Mouse (Mus musculus): ENCODE measurements around the gene Pold3. TPM values are rescaled to one million over a fixed set of nuclear protein-coding genes. Genes with fewer than 3 reads are reported as not detected.

The Pold3 gene
- total RNA-seq, 2 experiments from 2014 or later: 45.8 to 48.8 TPM

DNA sequence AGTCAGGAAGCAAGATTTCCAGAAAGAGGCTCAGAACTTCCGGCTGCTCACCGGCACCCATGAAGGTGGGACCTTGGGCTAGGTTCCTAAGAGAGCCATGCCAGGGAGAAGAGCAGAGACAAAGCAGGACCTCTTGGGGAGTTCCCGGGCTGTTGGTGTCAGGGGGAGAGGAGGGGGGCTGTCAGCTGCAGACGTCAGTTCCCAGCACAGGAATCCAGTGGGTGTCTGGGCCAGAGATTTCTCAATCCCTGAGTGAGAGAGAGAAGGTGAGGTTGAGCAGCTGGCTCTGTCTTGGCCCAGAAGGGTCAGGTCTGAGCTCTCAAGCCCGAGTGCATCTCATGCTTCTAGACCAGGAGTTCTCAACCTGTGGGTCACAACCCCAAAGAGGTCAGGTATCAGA, 87.7 kb downstream of the Pold3 start:
- DNase-seq (ENCODE audit: low spot score in 2 of 2): no peak

Other genes starting within 250 kb of the Pold3 start
- gene Rnf169, start 141.1 kb downstream of the Pold3 start, total RNA-seq (2021): 10 to 100 TPM; 24.5 to 25.6 TPM
- gene Chrdl2, start 115.4 kb downstream of the Pold3 start, total RNA-seq (2021): not detected
- 1 to 10 TPM; 6.4 to 7.5 TPM for gene Lipt2, start 37.7 kb upstream of the Pold3 start, total RNA-seq (2021)
- 1 to 10 TPM in 1 of 2 experiments, under 1 TPM in 1; 0.79 to 2.2 TPM for gene Kcne3, start 54.9 kb upstream of the Pold3 start, total RNA-seq (2021)
- gene Pgm2l1, start 105.8 kb upstream of the Pold3 start, total RNA-seq (2021): 10 to 100 TPM in 1 of 2 experiments, 1 to 10 TPM in 1; 7.9 to 11.5 TPM
- gene P4ha3, start 164.0 kb upstream of the Pold3 start, total RNA-seq (2021): 1 to 10 TPM; 5.1 to 6.0 TPM

All from adrenal gland, postnatal 4 days (tissue).